ENCODE assay signal across 7 mouse cellular contexts in genomic region chr3:38883676-38884075, GRCm38 (mm10). TPM values are rescaled to one million over a fixed set of nuclear protein-coding genes. Genes with fewer than 3 reads are reported as not detected.
DNase-seq lines count a peak whose midpoint lies in the region; ATAC-seq lines count a peak whose summit lies in the region.

No protein-coding gene starts in this region.

- peak overlapping the region; percentile 94 for H3K4me2 ChIP-seq in hindbrain, embryonic 12.5 days (replicated peaks)
- H3K4me2 ChIP-seq in midbrain, embryonic 14.5 days (ENCODE audit: low read length), result peak overlapping the region; percentile 97

- WGBS in embryonic facial prominence, embryonic 10.5 days, result 46% methylated on average over 9 of the region's 9 CpGs
- WGBS in hindbrain, embryonic 12.5 days, result 45% methylated on average over 9 of the region's 9 CpGs
- 26% methylated on average over 9 of the region's 9 CpGs for WGBS in midbrain, embryonic 14.5 days

- peaks cover 21% of the 10 kb centered on the region for H3K27me3 ChIP-seq in embryonic facial prominence, embryonic 10.5 days (replicated peaks; ENCODE audit: low read depth, poor library complexity, severe bottlenecking)
- H3K27me3 ChIP-seq in hindbrain, embryonic 12.5 days, result no peaks in the 10 kb centered on the region
- H3K27me3 ChIP-seq in midbrain, embryonic 14.5 days (ENCODE audit: control insufficient read depth, insufficient read depth, low read length), result no peaks in the 10 kb centered on the region

- peaks cover 35% of the 10 kb centered on the region for H3K4me1 ChIP-seq in embryonic facial prominence, embryonic 10.5 days
- peaks cover 16% of the 10 kb centered on the region for H3K4me1 ChIP-seq in hindbrain, embryonic 12.5 days
- H3K4me1 ChIP-seq in midbrain, embryonic 14.5 days (ENCODE audit: control insufficient read depth, insufficient read depth, low read length), result peaks cover 14% of the 10 kb centered on the region

- H3K9me3 ChIP-seq in embryonic facial prominence, embryonic 10.5 days, result no peaks in the 10 kb centered on the region
- no peaks in the 10 kb centered on the region for H3K9me3 ChIP-seq in hindbrain, embryonic 12.5 days (replicated peaks)
- no peaks in the 10 kb centered on the region for H3K9me3 ChIP-seq in midbrain, embryonic 14.5 days (ENCODE audit: control insufficient read depth, low read length)

- H3K4me3 ChIP-seq in embryonic facial prominence, embryonic 10.5 days, result peak overlapping the region; percentile 73
- H3K4me3 ChIP-seq in hindbrain, embryonic 12.5 days, result peak overlapping the region; percentile 63; the same call in 1 of the 2 replicates
- peak overlapping the region; percentile 83 for H3K4me3 ChIP-seq in midbrain, embryonic 14.5 days (replicated peaks; ENCODE audit: low read depth, low read length)

- peak; percentile 12 for DNase-seq in NIH3T3 (ENCODE audit: low read depth)
- DNase-seq in embryonic facial prominence, embryonic 10.5 days (ENCODE audit: low spot score), result no peak
- peak; percentile 57 for DNase-seq in midbrain, embryonic 14.5 days
- no peak for DNase-seq in urinary bladder, postnatal 14 days (ENCODE audit: low spot score)
- DNase-seq in right cerebral cortex, adult 2 months (ENCODE audit: low spot score in 2 of 2), result no peak
- DNase-seq in adrenal gland, postnatal 14 days, result no peak

- peak overlapping the region; percentile 54; the same call in 1 of the 2 replicates for H3K9ac ChIP-seq in hindbrain, embryonic 12.5 days
- peak overlapping the region; percentile 50 for H3K9ac ChIP-seq in midbrain, embryonic 14.5 days (replicated peaks; ENCODE audit: low read length)

- H3K36me3 ChIP-seq in embryonic facial prominence, embryonic 10.5 days (replicated peaks), result peaks cover 8% of the 10 kb centered on the region
- no peaks in the 10 kb centered on the region for H3K36me3 ChIP-seq in hindbrain, embryonic 12.5 days
- no peaks in the 10 kb centered on the region for H3K36me3 ChIP-seq in midbrain, embryonic 14.5 days (ENCODE audit: control insufficient read depth, insufficient read depth, low read length)

- H3K27ac ChIP-seq in embryonic facial prominence, embryonic 10.5 days (replicated peaks), result peak overlapping the region; percentile 93
- H3K27ac ChIP-seq in hindbrain, embryonic 12.5 days, result no peak overlapping the region
- H3K27ac ChIP-seq in midbrain, embryonic 14.5 days (replicated peaks; ENCODE audit: low read depth, low read length), result peak overlapping the region; percentile 65; the same call in 1 of the 2 replicates

- ATAC-seq in hindbrain, embryonic 12.5 days (ENCODE audit: low FRiP score), result no peak
- no peak for ATAC-seq in midbrain, embryonic 14.5 days (ENCODE audit: low FRiP score, low TSS enrichment)

RNA-seq across cellular contexts. Expression of gene Fat4, which starts 3.1 kb away (rescaled TPM):
- 7.1 and 7.6 TPM in 2 replicates for polyA plus RNA-seq in embryonic facial prominence, embryonic 10.5 days (2016; fragmentation: Nextera tagmentation; extraction: Ambion mirVana)
- 14.6 and 17.1 TPM in 2 replicates for polyA plus RNA-seq in hindbrain, embryonic 12.5 days (2016; fragmentation: Nextera tagmentation; extraction: Ambion mirVana)
- 13.4 and 14.6 TPM in 2 replicates for polyA plus RNA-seq in midbrain, embryonic 14.5 days (2014; fragmentation: Nextera tagmentation; extraction: Ambion mirVana)
- total RNA-seq in adrenal gland, postnatal 14 days (2021), result 17.3 and 18.7 TPM in 2 replicates

Comparison
In these comparisons a context has a peak if more than half of its experiments do, and no peak if none do; other contexts are left out.
1. DNase-seq: peak in NIH3T3 (single experiment) and midbrain, embryonic 14.5 days (single experiment); none in embryonic facial prominence, embryonic 10.5 days (single experiment), urinary bladder, postnatal 14 days (single experiment), right cerebral cortex, adult 2 months (0 of 2) and adrenal gland, postnatal 14 days (single experiment).
2. Peak in every context shown above with its lines, with median percentiles within 50 percentile points of each other: H3K4me3 ChIP-seq.